Mouse (Mus musculus) G1E (cell line): ENCODE measurements around the gene Oprd1. TPM values are rescaled to one million over a fixed set of nuclear protein-coding genes. Genes with fewer than 3 reads are reported as not detected.

Experiments
- ATAC-seq: 2 replicates; pipeline ENCODE4 v1.8.0; 2016; ENCODE audit warnings: mild to moderate bottlenecking; ENCODE audit not compliant: insufficient number of reproducible peaks, poor library complexity, low FRiP score, severe bottlenecking; ENCODE audit errors: extremely low read depth
- DNase-seq: peaks from one replicate; pipeline ENCODE4 v3.0.0; 2012; ENCODE audit warnings: low spot score
- H3K27me3 ChIP-seq: 2 replicates; pipeline ENCODE4 v1.6.1; 2012; ENCODE audit warnings: mild to moderate bottlenecking, low read length, inconsistent platforms; ENCODE audit not compliant: insufficient read depth
- H3K36me3 ChIP-seq: replicated peaks from 2 replicates; pipeline ENCODE3; 2012; ENCODE audit warnings: mild to moderate bottlenecking, inconsistent platforms
- H3K4me1 ChIP-seq: 2 replicates; pipeline ENCODE4 v1.6.1; 2012; ENCODE audit warnings: low read depth, low read length, inconsistent platforms, mixed read lengths; ENCODE audit not compliant: insufficient read depth
- H3K4me3 ChIP-seq: 2 replicates; pipeline ENCODE4 v1.5.1; 2012; ENCODE audit warnings: low read depth, mild to moderate bottlenecking, inconsistent platforms, low read length, moderate library complexity, mixed read lengths
- H3K9me3 ChIP-seq: replicated peaks from 2 replicates; pipeline ENCODE4 v1.6.1; 2012; ENCODE audit warnings: inconsistent platforms
- CTCF ChIP-seq: IDR thresholded peaks from 2 replicates; pipeline ENCODE4 v1.5.1; 2012; ENCODE audit warnings: low read depth, low read length, inconsistent platforms, mixed read lengths
- GATA1 ChIP-seq: IDR thresholded peaks from 2 replicates; pipeline ENCODE4 v1.6.1; 2012; ENCODE audit warnings: borderline replicate concordance, low read length, inconsistent platforms, mixed read lengths
- GATA2 ChIP-seq: IDR thresholded peaks from 2 replicates; pipeline ENCODE4 v1.6.1; 2012; ENCODE audit warnings: low read depth, low read length, inconsistent platforms, borderline replicate concordance
- POLR2AphosphoS5 ChIP-seq: IDR thresholded peaks from 2 replicates; pipeline ENCODE4 v1.6.1; 2012; ENCODE audit warnings: low read depth, low read length, inconsistent platforms; ENCODE audit not compliant: insufficient replicate concordance
- TAL1 ChIP-seq: conservative IDR thresholded peaks from 2 replicates; pipeline ENCODE4 v1.6.1; 2012; ENCODE audit warnings: low read depth, low read length, inconsistent platforms, mixed read lengths
- polyA plus RNA-seq: library from polyadenylated mRNA; stranded (reverse); fragments of >175 nt; gene quantifications from 2 replicates; pipeline ENCODE4 v1.2.3, GENCODE M21; 2012
- total RNA-seq, 2 experiments: library from RNA; stranded (forward) in 1 of 2; stranded (reverse) in 1 of 2; fragments of 200-1000 nt in 1 of 2; fragments of >200 nt in 1 of 2; fragmentation: Nextera tagmentation in 1 of 2; gene quantifications; 2 replicates each; pipeline ENCODE4 v1.2.3; 2014 to 2017

Gene Oprd1
- total and polyA plus RNA-seq, 3 experiments = 0.16 TPM; not detected in 2

DNA sequence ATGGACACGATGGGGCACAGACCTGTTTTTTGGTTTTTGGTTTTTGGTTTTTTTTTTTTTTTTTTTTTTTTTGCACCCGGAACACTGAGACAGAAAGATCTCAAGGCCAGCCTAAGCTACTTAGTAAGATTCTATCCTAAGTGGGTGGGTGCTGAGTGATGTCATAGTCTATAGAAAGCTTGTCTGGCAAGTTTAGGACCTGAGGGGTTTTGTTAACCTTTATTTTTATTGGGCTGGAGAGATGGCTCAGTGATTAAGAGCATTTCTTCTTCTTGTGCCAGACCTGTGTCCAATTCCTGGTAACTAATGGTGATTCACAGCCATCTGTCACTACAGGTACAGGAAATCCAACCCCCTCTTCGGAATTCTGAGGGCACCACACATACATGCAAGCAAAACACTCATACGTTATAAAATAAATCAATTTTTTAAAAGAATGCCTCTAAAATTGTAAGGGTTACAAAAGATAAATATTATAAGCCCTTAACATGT, 63.7 kb downstream of the Oprd1 start:
- no peaks in the 10 kb centered on the region for H3K36me3 ChIP-seq
- no peaks in the 10 kb centered on the region for H3K9me3 ChIP-seq
- DNase-seq (no peak), ATAC-seq (no peak)
- H3K27me3 ChIP-seq = no peaks in the 10 kb centered on the region
- TF ChIP-seq TAL1 = no peak
- TF ChIP-seq POLR2AphosphoS5 = no peak
- no peak for TF ChIP-seq GATA2
- TF ChIP-seq CTCF = no peak
- TF ChIP-seq GATA1 = no peak
- H3K4me3 ChIP-seq = no peak overlapping the region
- peaks cover 57% of the 10 kb centered on the region for H3K4me1 ChIP-seq

DNA sequence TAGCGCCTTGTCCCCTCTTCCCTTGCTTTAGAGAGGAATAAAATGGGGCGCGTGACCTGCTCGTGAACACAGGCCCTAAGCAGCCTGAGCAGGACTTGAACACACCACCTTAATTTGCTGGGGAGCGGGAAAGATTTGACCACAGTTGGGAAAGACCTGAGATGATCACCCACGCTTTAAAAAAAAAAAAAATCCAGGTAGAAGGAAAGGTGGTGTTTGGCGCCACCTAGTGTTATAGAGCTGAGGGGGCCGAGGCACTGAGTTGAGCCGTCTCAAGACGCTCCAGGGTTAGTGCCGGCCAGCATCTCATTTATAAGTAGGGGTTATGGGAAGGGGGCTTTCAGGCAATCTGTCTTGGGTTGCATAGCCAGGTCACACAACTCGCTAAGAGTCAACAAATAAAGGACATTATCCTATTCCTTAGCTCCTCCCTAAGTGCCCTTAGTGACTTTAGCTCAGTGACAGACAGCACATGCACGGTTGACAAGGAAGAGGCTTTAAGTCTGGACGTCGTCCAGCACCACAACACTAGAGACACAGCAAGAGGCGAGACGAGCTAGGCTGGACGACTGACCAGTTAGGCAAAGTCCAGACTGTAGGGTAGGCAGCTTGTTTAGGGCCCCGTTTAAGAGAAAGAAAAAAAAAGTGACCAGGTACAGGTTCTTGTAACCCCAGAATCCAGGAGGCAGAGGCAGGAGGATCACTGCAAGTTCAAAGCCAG, 64.6 kb downstream of the Oprd1 start:
- TF ChIP-seq TAL1 (no peak), CTCF (peak; percentile 62)
- Histone ChIP-seq H3K27me3 (no peaks in the 10 kb centered on the region), H3K9me3 (no peaks in the 10 kb centered on the region), H3K4me1 (peaks cover 52% of the 10 kb centered on the region), H3K4me3 (no peak overlapping the region), H3K36me3 (no peaks in the 10 kb centered on the region)
- DNase-seq (peak; percentile 31), ATAC-seq (no peak)

DNA sequence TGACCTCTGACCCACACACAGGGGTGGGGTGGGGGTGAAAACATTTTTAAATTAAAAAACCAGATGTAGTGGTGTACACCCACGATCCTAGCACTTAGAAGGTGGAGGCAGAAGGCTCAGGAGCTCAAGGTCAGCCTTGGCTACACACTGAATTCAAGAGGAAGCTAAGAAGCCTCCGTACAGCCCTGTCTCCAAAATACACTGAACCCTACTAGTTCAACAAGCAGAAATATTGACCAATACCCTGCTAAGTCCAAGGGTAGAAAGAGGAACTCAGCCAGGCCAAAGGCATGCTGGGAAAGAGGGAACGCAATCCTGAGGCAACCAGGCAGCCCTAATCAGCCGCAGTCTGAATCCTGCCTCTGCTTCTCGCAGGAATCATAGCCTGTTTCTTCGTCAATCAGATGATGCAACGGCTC, 66.0 kb downstream of the Oprd1 start:
- ATAC-seq (no peak), DNase-seq (no peak)
- H3K4me1 ChIP-seq = peaks cover 52% of the 10 kb centered on the region

DNA sequence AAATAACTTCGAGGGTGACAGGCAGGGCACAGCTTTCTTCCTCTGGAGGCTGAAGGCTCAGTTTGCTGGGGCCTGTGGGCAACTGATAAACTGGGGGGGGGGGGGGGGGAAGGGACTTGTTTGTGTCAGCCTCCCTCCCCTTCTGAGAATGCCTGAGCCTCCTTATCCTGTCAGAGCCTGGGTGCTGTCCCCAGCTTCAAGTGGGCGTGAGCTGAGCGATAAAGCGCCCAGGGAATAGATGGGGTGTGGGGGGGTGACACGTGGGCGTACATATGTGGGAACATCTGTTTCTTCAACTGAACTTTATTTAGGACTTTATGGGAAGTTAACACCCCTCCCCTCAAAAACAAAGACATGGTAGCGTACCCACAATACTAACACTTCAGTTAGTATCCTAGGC, 66.8 kb downstream of the Oprd1 start:
- peak; percentile 82 for DNase-seq
- H3K9me3 ChIP-seq = no peaks in the 10 kb centered on the region
- no peaks in the 10 kb centered on the region for H3K27me3 ChIP-seq
- TF ChIP-seq CTCF (no peak), TAL1 (peak; percentile 80)
- H3K36me3 ChIP-seq = peaks cover 12% of the 10 kb centered on the region
- peak overlapping the region; percentile 66; the same call in 1 of the 2 replicates for H3K4me3 ChIP-seq
- ATAC-seq = peak; percentile 54
- H3K4me1 ChIP-seq = peaks cover 61% of the 10 kb centered on the region

More for the DNA sequence above, 66.0 kb downstream of the Oprd1 start:
- no peaks in the 10 kb centered on the region for H3K27me3 ChIP-seq
- no peak for TF ChIP-seq TAL1
- no peak for TF ChIP-seq GATA2
- no peak for TF ChIP-seq CTCF
- H3K9me3 ChIP-seq = no peaks in the 10 kb centered on the region
- peaks cover 4% of the 10 kb centered on the region for H3K36me3 ChIP-seq
- H3K4me3 ChIP-seq = no peak overlapping the region; the same call in 1 of the 2 replicates

DNA sequence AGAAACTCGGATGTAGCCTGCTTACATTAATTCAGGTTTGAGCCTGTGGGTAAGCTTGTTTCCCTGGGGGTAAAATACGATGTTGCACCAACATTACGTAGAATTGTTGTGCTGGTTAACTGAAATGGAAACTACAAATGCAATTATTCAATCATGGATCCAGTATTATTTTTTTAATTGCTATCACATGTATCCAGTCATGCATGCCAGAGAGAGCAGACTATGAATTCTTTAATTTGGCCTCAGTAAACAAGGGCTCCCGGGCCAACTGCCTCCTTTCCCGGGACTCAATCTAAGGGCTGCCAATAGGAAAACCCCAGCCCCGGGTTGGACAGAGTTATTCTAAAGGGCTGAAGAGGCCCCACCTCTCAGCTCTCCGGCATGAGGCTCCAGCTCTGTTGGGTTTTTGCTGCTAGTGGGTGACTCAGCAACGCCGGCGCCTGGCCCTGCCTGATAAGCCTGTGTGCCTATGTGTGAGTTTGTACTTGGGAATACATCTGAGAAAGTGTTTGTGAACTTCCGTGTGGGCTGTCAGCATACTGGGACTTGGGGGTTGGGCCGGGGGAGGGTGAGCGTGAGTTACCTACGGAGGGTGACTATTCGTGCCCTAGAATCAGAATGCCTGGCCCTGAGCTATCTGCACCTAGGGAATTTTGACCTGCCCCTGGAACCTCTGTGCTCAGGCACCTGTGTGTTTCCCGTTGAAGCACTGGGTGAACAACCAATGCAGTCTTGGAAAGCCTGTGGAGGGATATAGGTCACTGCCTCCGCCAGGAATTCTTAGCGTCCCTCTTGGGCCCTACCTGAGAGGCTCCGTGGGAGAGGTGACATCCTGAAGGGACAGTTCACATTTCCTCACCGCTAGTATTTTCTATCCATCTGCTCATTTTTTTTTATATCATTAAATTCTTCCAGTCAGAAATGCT, 67.5 kb downstream of the Oprd1 start:
- no peaks in the 10 kb centered on the region for H3K27me3 ChIP-seq
- H3K4me1 ChIP-seq = peaks cover 68% of the 10 kb centered on the region
- H3K9me3 ChIP-seq = no peaks in the 10 kb centered on the region
- TF ChIP-seq GATA2 = no peak
- TF ChIP-seq GATA1 = no peak
- TF ChIP-seq TAL1 = peak; percentile 90
- peak overlapping the region; percentile 66 for H3K4me3 ChIP-seq
- DNase-seq = peak; percentile 69
- peaks cover 19% of the 10 kb centered on the region for H3K36me3 ChIP-seq
- peak; percentile 56 for ATAC-seq

DNA sequence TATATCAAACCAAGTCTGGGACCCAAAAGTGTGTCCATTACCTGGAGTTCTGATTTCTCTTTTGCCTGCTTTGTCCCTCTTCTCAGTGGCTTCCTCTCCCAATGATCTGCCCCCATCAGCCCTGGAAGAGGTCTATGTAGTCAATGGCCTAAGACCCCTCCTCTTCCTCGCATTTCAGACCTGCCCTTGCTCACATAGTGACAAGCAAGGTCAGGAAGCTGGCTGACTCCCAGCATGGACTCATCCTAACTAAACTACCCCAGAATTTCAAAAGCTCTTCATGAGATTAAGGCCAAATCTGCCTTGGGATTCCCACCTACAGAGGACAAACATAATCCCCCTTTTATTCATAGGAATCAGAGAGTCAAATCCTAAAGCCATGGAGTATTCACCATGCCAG, 68.5 kb downstream of the Oprd1 start:
- Histone ChIP-seq H3K27me3 (no peaks in the 10 kb centered on the region), H3K9me3 (no peaks in the 10 kb centered on the region), H3K4me3 (peak overlapping the region; percentile 55; the same call in 1 of the 2 replicates), H3K4me1 (peaks cover 77% of the 10 kb centered on the region), H3K36me3 (peaks cover 29% of the 10 kb centered on the region)
- ATAC-seq (no peak), DNase-seq (no peak)
- TF ChIP-seq GATA2 (no peak), CTCF (no peak), POLR2AphosphoS5 (no peak)
